Mouse (Mus musculus): ENCODE measurements around the gene Ltbp4.

DNA sequence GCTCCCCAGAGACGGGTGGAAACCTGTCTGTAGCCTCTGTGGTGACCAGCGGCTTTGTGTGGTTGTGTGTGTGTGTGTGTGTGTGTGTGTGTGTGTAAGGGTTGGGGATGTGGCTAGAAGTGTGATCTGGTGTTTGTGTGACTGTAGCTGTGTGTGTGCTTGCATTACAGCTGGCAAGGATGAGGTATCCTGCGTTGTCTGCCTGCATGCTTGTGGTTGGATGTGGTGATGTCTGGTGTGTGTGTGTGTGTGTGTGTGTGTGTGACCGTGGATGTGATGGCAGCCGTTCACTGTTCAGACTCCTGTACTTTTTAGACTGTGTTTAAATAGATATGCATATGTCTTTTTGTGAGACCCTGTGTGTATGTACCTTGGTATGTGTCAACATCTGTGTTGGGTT, 77.7 kb downstream of the Ltbp4 start:
- TF ChIP-seq CTCF (IDR thresholded peaks at IDR 0.05; ENCODE audit: extremely low read depth, insufficient read depth, low read length) (no peak), POLR2A (IDR thresholded peaks at IDR 0.05; ENCODE audit: extremely low read depth, insufficient read depth, low read length) (0 out of 2 replicates have a peak, but pooled peaks have one; percentile 38)
